In genomic region chr9:94922062-94922461, GRCm38 (mm10) we compare ENCODE assay signal across 11 mouse cellular contexts.
"Had no signal": no experiment of that assay in that cellular context is flagged by ENCODE, and none has a peak within 500 bp of the region (broad histone marks: within the 10 kb centered on the region; RNA-seq: fewer than 3 reads in every experiment).

No protein-coding gene starts in this region.

- DNase-seq: kidney, adult 2 months; kidney, postnatal 14 days; layer of hippocampus, adult 9-11 months; layer of hippocampus, postnatal 36 days; lung, embryonic 14.5 days; lung, postnatal 10 days had no signal

- H3K4me2 ChIP-seq: kidney, embryonic 15.5 days; limb, embryonic 12.5 days; liver, embryonic 12.5 days; lung, embryonic 14.5 days; midbrain, embryonic 13.5 days had no signal

- H3K4me3 ChIP-seq: kidney, embryonic 15.5 days; limb, embryonic 12.5 days; liver, embryonic 12.5 days; midbrain, embryonic 13.5 days had no signal

- H3K36me3 ChIP-seq: kidney, embryonic 15.5 days; limb, embryonic 12.5 days; liver, embryonic 12.5 days; midbrain, embryonic 13.5 days had no signal

- H3K9ac ChIP-seq: kidney, embryonic 15.5 days; limb, embryonic 12.5 days; liver, embryonic 12.5 days; lung, embryonic 14.5 days; midbrain, embryonic 13.5 days had no signal

- H3K4me1 ChIP-seq: kidney, embryonic 15.5 days; liver, embryonic 12.5 days; midbrain, embryonic 13.5 days had no signal

- H3K27ac ChIP-seq: kidney, embryonic 15.5 days; limb, embryonic 12.5 days; liver, embryonic 12.5 days; midbrain, embryonic 13.5 days; stomach, postnatal 0 days had no signal

- H3K9me3 ChIP-seq: kidney, embryonic 15.5 days; limb, embryonic 12.5 days; liver, embryonic 12.5 days; midbrain, embryonic 13.5 days had no signal

- H3K27me3 ChIP-seq: kidney, embryonic 15.5 days; limb, embryonic 12.5 days; liver, embryonic 12.5 days; midbrain, embryonic 13.5 days had no signal

- ATAC-seq: liver, embryonic 12.5 days; midbrain, embryonic 13.5 days had no signal
